Mouse (Mus musculus): ENCODE measurements at regions not wholly inside any gene's neighbourhood (a gene's known extent, or its start where the extent isn't known, plus 50 kb on each side); places are given as distances from the start of the nearest gene placed in this dataset.

DNA sequence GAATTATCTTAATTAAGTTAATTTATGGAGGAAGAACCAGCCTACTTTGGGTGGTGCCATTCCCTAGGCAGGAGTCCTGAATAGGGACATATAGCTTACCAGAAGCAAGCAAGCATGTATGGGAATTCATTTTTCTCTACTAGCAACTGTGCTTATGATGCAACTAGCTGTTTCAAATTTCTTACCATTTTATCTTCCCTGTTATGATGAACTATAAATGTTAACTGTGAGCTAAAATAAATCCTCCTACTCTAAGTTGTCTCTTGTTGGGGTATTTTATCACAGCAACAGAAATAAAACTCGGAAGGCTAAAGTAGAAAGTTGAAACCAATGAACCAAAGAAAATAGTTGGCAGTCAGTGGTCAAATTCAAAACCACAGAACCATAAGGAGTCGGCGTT, 373.5 kb upstream of the Tnp1 start:
- Histone ChIP-seq H3K27ac (ENCODE audit: low read depth) (no peak overlapping the region), H3K4me2 (no peak overlapping the region), H3K4me3 (ENCODE audit: low read depth, low read length) (no peak overlapping the region), H3K36me3 (ENCODE audit: insufficient read depth) (no peaks in the 10 kb centered on the region), H3K9ac (no peak overlapping the region), H3K9me3 (ENCODE audit: low read depth, low read length) (no peaks in the 10 kb centered on the region), H3K27me3 (ENCODE audit: insufficient read depth, low read length) (no peaks in the 10 kb centered on the region), H3K4me1 (ENCODE audit: insufficient read depth) (no peaks in the 10 kb centered on the region)
- no peak for DNase-seq
- TF ChIP-seq CTCF (IDR thresholded peaks at IDR 0.05; ENCODE audit: low read depth), result no peak
- 83% methylated on average over 3 of the region's 3 CpGs for WGBS
- ATAC-seq (ENCODE audit: insufficient read depth), result no peak

GRCm38 (mm10) chr1:73381578-73381977, 365.9 kb upstream of the Tnp1 start:
- H3K36me3 ChIP-seq (ENCODE audit: insufficient read depth), result no peaks in the 10 kb centered on the region
- H3K27me3 ChIP-seq (ENCODE audit: insufficient read depth, low read length), result no peaks in the 10 kb centered on the region
- ATAC-seq (ENCODE audit: insufficient read depth) (no peak), DNase-seq (no peak)
- 66% methylated on average over 9 of the region's 9 CpGs for WGBS
- H3K9me3 ChIP-seq (ENCODE audit: low read depth, low read length), result no peaks in the 10 kb centered on the region
- TF ChIP-seq CTCF (IDR thresholded peaks at IDR 0.05; ENCODE audit: low read depth), result no peak
- no peak overlapping the region for H3K27ac ChIP-seq (ENCODE audit: low read depth)
- H3K4me3 ChIP-seq (ENCODE audit: low read depth, low read length), result no peak overlapping the region
- no peak overlapping the region for H3K4me2 ChIP-seq
- no peak overlapping the region for H3K9ac ChIP-seq
- H3K4me1 ChIP-seq (ENCODE audit: insufficient read depth), result peaks cover 2% of the 10 kb centered on the region; the same call in 1 of the 2 replicates

- Histone ChIP-seq H3K27me3 (ENCODE audit: insufficient read depth, low read length) (no peaks in the 10 kb centered on the region), H3K4me1 (ENCODE audit: insufficient read depth) (no peaks in the 10 kb centered on the region), H3K4me3 (ENCODE audit: low read depth, low read length) (no peak overlapping the region), H3K9me3 (ENCODE audit: low read depth, low read length) (no peaks in the 10 kb centered on the region), H3K9ac (no peak overlapping the region), H3K27ac (ENCODE audit: low read depth) (no peak overlapping the region), H3K36me3 (ENCODE audit: insufficient read depth) (no peaks in the 10 kb centered on the region), H3K4me2 (no peak overlapping the region)
- no peak for TF ChIP-seq CTCF (IDR thresholded peaks at IDR 0.05; ENCODE audit: low read depth)
- no peak for DNase-seq
- 52% methylated on average over 7 of the region's 7 CpGs for WGBS
- ATAC-seq (ENCODE audit: insufficient read depth), result no peak
Measured at GRCm38 (mm10) chr1:73374531-73375375, 359.0 kb upstream of the Tnp1 start.

- H3K4me2 ChIP-seq, result no peak overlapping the region
- WGBS, result 27% methylated on average over 5 of the region's 5 CpGs
Measured at GRCm38 (mm10) chr1:73368222-73368621, 352.5 kb upstream of the Tnp1 start.

DNA sequence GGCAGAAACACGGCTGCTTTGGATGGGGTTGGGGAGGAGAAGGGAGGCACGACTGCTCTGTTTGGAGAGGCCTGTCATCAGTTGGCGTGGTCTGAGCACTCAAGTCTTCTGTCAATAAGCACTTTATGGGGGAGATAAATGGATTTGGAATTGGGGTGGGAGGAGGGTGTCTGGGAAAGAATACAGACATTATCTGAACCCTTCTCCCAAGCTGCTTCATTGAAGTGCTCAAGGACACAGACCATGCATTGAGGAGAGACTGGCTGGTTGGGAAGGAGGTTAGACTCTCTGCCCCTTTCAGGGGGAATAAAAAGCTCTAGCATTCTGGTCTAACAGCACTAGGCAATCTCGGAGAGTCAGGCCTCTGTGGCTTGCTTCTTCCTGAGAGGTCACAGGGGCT, 350.1 kb upstream of the Tnp1 start:
- TF ChIP-seq CTCF (IDR thresholded peaks at IDR 0.05; ENCODE audit: low read depth), result no peak
- no peak for DNase-seq
- Histone ChIP-seq H3K9ac (no peak overlapping the region), H3K4me3 (ENCODE audit: low read depth, low read length) (no peak overlapping the region), H3K36me3 (ENCODE audit: insufficient read depth) (no peaks in the 10 kb centered on the region), H3K4me1 (ENCODE audit: insufficient read depth) (peaks cover 45% of the 10 kb centered on the region), H3K9me3 (ENCODE audit: low read depth, low read length) (no peaks in the 10 kb centered on the region), H3K27ac (ENCODE audit: low read depth) (no peak overlapping the region), H3K27me3 (ENCODE audit: insufficient read depth, low read length) (no peaks in the 10 kb centered on the region), H3K4me2 (no peak overlapping the region)
- no peak for ATAC-seq (ENCODE audit: insufficient read depth)
- 30% methylated on average over 4 of the region's 4 CpGs for WGBS

More at GRCm38 (mm10) chr1:73368222-73368621, 352.5 kb upstream of the Tnp1 start:
- no peak overlapping the region for H3K9ac ChIP-seq
- no peak overlapping the region for H3K4me3 ChIP-seq (ENCODE audit: low read depth, low read length)
- peaks cover 26% of the 10 kb centered on the region for H3K4me1 ChIP-seq (ENCODE audit: insufficient read depth)
- H3K27ac ChIP-seq (ENCODE audit: low read depth), result no peak overlapping the region
- no peak for TF ChIP-seq CTCF (IDR thresholded peaks at IDR 0.05; ENCODE audit: low read depth)
- H3K9me3 ChIP-seq (ENCODE audit: low read depth, low read length), result no peaks in the 10 kb centered on the region
- ATAC-seq (ENCODE audit: insufficient read depth) (no peak), DNase-seq (no peak)
- no peaks in the 10 kb centered on the region for H3K36me3 ChIP-seq (ENCODE audit: insufficient read depth)
- H3K27me3 ChIP-seq (ENCODE audit: insufficient read depth, low read length), result no peaks in the 10 kb centered on the region

- H3K27ac ChIP-seq (ENCODE audit: low read depth), result peak overlapping the region; percentile 86
- H3K9me3 ChIP-seq (ENCODE audit: low read depth, low read length), result no peaks in the 10 kb centered on the region
- no peak overlapping the region for H3K4me3 ChIP-seq (ENCODE audit: low read depth, low read length)
- ATAC-seq (ENCODE audit: insufficient read depth) (no peak), DNase-seq (no peak)
- peak overlapping the region; percentile 10; the same call in 1 of the 2 replicates for H3K4me2 ChIP-seq
- H3K9ac ChIP-seq, result no peak overlapping the region
- no peak for TF ChIP-seq CTCF (IDR thresholded peaks at IDR 0.05; ENCODE audit: low read depth)
- no peaks in the 10 kb centered on the region for H3K36me3 ChIP-seq (ENCODE audit: insufficient read depth)
- H3K27me3 ChIP-seq (ENCODE audit: insufficient read depth, low read length), result no peaks in the 10 kb centered on the region
- peaks cover 45% of the 10 kb centered on the region for H3K4me1 ChIP-seq (ENCODE audit: insufficient read depth)
- 42% methylated on average over 7 of the region's 7 CpGs for WGBS
Measured at GRCm38 (mm10) chr1:73364300-73364683, 348.6 kb upstream of the Tnp1 start.

DNA sequence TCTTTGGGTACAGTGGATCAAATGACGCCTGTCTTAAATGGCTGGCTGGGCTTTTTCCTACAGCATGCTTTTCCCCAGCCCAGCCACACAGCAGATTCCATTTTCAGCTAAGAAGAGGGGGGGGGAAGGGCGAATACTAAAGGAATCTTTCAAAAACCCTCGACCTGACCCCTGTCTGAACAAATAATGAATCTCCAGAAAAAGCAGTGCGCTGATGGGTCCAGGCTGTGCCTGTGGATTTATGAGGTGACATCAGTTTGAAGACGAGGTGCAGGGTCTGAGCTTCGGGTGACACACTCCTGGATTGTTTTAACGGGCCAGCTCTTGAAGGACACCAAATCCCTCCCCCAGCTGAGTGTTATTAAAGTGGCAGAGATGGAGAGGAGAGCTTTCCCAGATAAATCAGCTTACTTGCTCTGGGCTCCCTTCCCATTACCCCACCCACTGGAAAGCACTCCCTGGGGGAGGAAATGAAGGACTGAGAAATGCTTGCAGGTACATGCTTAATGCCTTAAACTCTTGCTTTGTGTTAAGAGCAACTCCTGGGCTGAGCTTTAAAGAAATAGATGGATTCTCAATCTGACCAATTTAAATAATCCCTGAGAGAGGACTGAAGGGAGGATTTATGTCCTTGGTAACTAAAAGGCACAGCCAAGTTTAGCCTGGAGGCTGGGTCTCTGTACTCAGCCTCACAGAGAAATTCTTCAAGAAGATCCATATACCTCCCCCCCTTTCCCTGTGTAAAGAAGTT, 348.0 kb upstream of the Tnp1 start:
- Histone ChIP-seq H3K9me3 (ENCODE audit: low read depth, low read length) (no peaks in the 10 kb centered on the region), H3K27ac (ENCODE audit: low read depth) (peak overlapping the region; percentile 86), H3K36me3 (ENCODE audit: insufficient read depth) (no peaks in the 10 kb centered on the region), H3K4me3 (ENCODE audit: low read depth, low read length) (no peak overlapping the region), H3K4me2 (peak overlapping the region; percentile 10; the same call in 1 of the 2 replicates), H3K4me1 (ENCODE audit: insufficient read depth) (peaks cover 45% of the 10 kb centered on the region), H3K9ac (no peak overlapping the region), H3K27me3 (ENCODE audit: insufficient read depth, low read length) (no peaks in the 10 kb centered on the region)
- ATAC-seq (ENCODE audit: insufficient read depth) (peak; percentile 96), DNase-seq (peak; percentile 95)
- WGBS, result 2% methylated on average over 7 of the region's 7 CpGs
- TF ChIP-seq CTCF (IDR thresholded peaks at IDR 0.05; ENCODE audit: low read depth), result 0 out of 2 replicates have a peak, but pooled peaks have one; percentile 5

Measured in lung, embryonic 14.5 days (tissue).